Mouse (Mus musculus): ENCODE data around the gene Riok1.

DNA sequence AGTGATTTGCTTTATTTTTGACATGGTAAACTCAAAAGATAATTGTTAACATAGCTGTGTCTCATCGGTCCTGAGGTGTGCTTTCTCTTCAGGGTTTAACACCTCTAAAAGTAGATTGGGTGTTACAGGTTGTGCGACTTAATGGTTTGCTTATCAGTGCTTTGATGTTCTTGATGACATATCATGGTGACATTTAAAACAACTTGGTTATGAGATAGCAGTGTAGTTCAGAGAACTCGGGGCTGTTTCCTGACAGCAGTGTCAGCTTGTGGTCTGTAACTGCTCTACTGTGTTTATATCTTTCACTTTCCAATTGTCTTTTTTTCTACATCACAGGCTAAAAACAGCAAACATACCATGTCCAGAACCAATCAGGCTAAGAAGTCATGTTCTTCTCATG, 13.1 kb downstream of the Riok1 start:
- no peak for TF ChIP-seq CTCF (IDR thresholded peaks at IDR 0.05; ENCODE audit: low read depth, low read length)
- TF ChIP-seq POLR2A (IDR thresholded peaks at IDR 0.05; ENCODE audit: extremely low read depth, insufficient read depth, low read length), result no peak

Data from liver, adult 2 months (tissue).